Comparison of ENCODE assay signal across 8 mouse cellular contexts in the genomic region with DNA sequence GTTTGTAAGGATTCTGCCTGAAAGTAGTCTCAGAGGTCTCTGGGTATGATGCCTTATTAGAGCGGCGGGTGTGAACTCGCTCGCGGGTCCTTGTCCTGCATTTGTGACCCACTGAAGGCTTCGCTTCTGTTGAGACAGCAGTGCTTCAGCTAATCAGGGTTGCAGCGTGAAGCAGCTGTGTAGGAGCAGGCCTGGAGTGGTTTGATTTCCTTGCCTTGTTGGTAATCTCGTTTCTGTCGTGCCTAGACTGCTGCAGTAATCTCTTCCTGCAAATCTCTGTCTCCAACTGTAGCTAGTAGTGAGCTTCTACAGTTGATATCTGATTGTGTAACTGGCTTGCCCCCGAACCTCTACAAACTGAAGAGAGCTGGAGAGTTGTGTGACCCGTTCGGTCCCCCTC. TPM values are rescaled to one million over a fixed set of nuclear protein-coding genes. Genes with fewer than 3 reads are reported as not detected.
DNase-seq lines count a peak whose midpoint lies in the region; ATAC-seq lines count a peak whose summit lies in the region.

No protein-coding gene starts in this region.

- no peak overlapping the region for H3K9ac ChIP-seq in neural tube, embryonic 11.5 days (ENCODE audit: low read length)
- H3K9ac ChIP-seq in liver, embryonic 11.5 days (ENCODE audit: low read depth, low read length) = no peak overlapping the region
- H3K9ac ChIP-seq in stomach, embryonic 15.5 days = no peak overlapping the region

- H3K36me3 ChIP-seq in neural tube, embryonic 11.5 days (ENCODE audit: control insufficient read depth, insufficient read depth, low read length) = peaks cover 1% of the 10 kb centered on the region; the same call in 1 of the 2 replicates
- peaks cover 55% of the 10 kb centered on the region for H3K36me3 ChIP-seq in forebrain, embryonic 10.5 days (replicated peaks)
- H3K36me3 ChIP-seq in liver, embryonic 11.5 days (ENCODE audit: control insufficient read depth, insufficient read depth, low read length) = peaks cover 11% of the 10 kb centered on the region; the same call in 1 of the 2 replicates
- peaks cover 14% of the 10 kb centered on the region for H3K36me3 ChIP-seq in stomach, embryonic 15.5 days

- intact Hi-C loops in left cerebral cortex, postnatal 14 days (cut with DNase I) = no loop called here
- intact Hi-C loops in heart, postnatal 14 days (cut with DNase I) = no loop called here

- WGBS in neural tube, embryonic 11.5 days = 90% methylated on average over 12 of the region's 12 CpGs
- WGBS in forebrain, embryonic 10.5 days = 84% methylated on average over 12 of the region's 12 CpGs
- WGBS in liver, embryonic 11.5 days = 53% methylated on average over 12 of the region's 12 CpGs
- WGBS in stomach, embryonic 15.5 days = 81% methylated on average over 12 of the region's 12 CpGs

- peak overlapping the region; percentile 98; the same call in 1 of the 2 replicates for H3K4me3 ChIP-seq in neural tube, embryonic 11.5 days (ENCODE audit: low read depth, low read length)
- peak overlapping the region; percentile 95 for H3K4me3 ChIP-seq in forebrain, embryonic 10.5 days
- peak overlapping the region; percentile 87 for H3K4me3 ChIP-seq in liver, embryonic 11.5 days (ENCODE audit: low read depth, low read length)
- H3K4me3 ChIP-seq in stomach, embryonic 15.5 days (replicated peaks) = peak overlapping the region; percentile 99

- no peak for DNase-seq in neural tube, embryonic 11.5 days (ENCODE audit: low spot score)
- no peak for DNase-seq in neural tube, embryonic 10.5 days (ENCODE audit: extremely low spot score, low spot score)
- DNase-seq in forebrain, embryonic 10.5 days (ENCODE audit: extremely low spot score, low spot score) = no peak
- no peak for DNase-seq in liver, embryonic 11.5 days (ENCODE audit: low spot score)
- no peak for DNase-seq in left cerebral cortex, postnatal 14 days (ENCODE audit: low spot score in 2 of 2)
- no peak for DNase-seq in MN1 (ENCODE audit: low spot score)
- DNase-seq in heart, postnatal 14 days = no peak

- H3K9me3 ChIP-seq in neural tube, embryonic 11.5 days (ENCODE audit: control insufficient read depth, low read length) = no peaks in the 10 kb centered on the region
- H3K9me3 ChIP-seq in forebrain, embryonic 10.5 days = no peaks in the 10 kb centered on the region
- no peaks in the 10 kb centered on the region for H3K9me3 ChIP-seq in liver, embryonic 11.5 days (ENCODE audit: control insufficient read depth, low read length)
- no peaks in the 10 kb centered on the region for H3K9me3 ChIP-seq in stomach, embryonic 15.5 days

- no peak overlapping the region for H3K27ac ChIP-seq in neural tube, embryonic 11.5 days (ENCODE audit: low read depth, low read length)
- no peak overlapping the region for H3K27ac ChIP-seq in forebrain, embryonic 10.5 days
- H3K27ac ChIP-seq in liver, embryonic 11.5 days (ENCODE audit: low read depth, low read length) = no peak overlapping the region
- no peak overlapping the region for H3K27ac ChIP-seq in stomach, embryonic 15.5 days

- no peaks in the 10 kb centered on the region for H3K27me3 ChIP-seq in neural tube, embryonic 11.5 days (ENCODE audit: control insufficient read depth, insufficient read depth, low read length)
- H3K27me3 ChIP-seq in forebrain, embryonic 10.5 days (ENCODE audit: poor library complexity, severe bottlenecking) = no peaks in the 10 kb centered on the region
- H3K27me3 ChIP-seq in liver, embryonic 11.5 days (replicated peaks; ENCODE audit: control insufficient read depth, insufficient read depth, low read length) = no peaks in the 10 kb centered on the region
- no peaks in the 10 kb centered on the region for H3K27me3 ChIP-seq in stomach, embryonic 15.5 days (replicated peaks)

- peak overlapping the region; percentile 50 for H3K4me2 ChIP-seq in neural tube, embryonic 11.5 days (ENCODE audit: low read depth)
- H3K4me2 ChIP-seq in liver, embryonic 11.5 days = peak overlapping the region; percentile 86
- peak overlapping the region; percentile 80 for H3K4me2 ChIP-seq in stomach, embryonic 15.5 days

- ATAC-seq in neural tube, embryonic 11.5 days (ENCODE audit: insufficient read depth, low FRiP score, low TSS enrichment) = no peak
- peak; percentile 72 for ATAC-seq in liver, embryonic 11.5 days (replicated peaks; ENCODE audit: low FRiP score)
- ATAC-seq in stomach, embryonic 15.5 days (ENCODE audit: insufficient read depth, low FRiP score, low read depth) = no peak

- H3K4me1 ChIP-seq in neural tube, embryonic 11.5 days (ENCODE audit: control insufficient read depth, insufficient read depth, low read length) = peaks cover 8% of the 10 kb centered on the region
- peaks cover 22% of the 10 kb centered on the region for H3K4me1 ChIP-seq in forebrain, embryonic 10.5 days
- H3K4me1 ChIP-seq in liver, embryonic 11.5 days (replicated peaks; ENCODE audit: control insufficient read depth, insufficient read depth, low read length) = peaks cover 20% of the 10 kb centered on the region
- H3K4me1 ChIP-seq in stomach, embryonic 15.5 days = peaks cover 19% of the 10 kb centered on the region

RNA-seq across cellular contexts. Expression of gene 2410004B18Rik, which starts 1.6 kb away (rescaled TPM):
- polyA plus RNA-seq in neural tube, embryonic 11.5 days (2014; fragmentation: Nextera tagmentation; extraction: Ambion mirVana) = 59.4 and 64.4 TPM in 2 replicates
- polyA plus RNA-seq in forebrain, embryonic 10.5 days (2016; fragmentation: Nextera tagmentation; extraction: Ambion mirVana) = 49.0 and 51.5 TPM in 2 replicates
- 37.4 and 39.6 TPM in 2 replicates for polyA plus RNA-seq in liver, embryonic 11.5 days (2014; fragmentation: Nextera tagmentation; extraction: Ambion mirVana)
- polyA plus RNA-seq in stomach, embryonic 15.5 days (2015; fragmentation: Nextera tagmentation; extraction: Ambion mirVana) = 47.6 and 49.0 TPM in 2 replicates
- 10 to 100 TPM; 36.6 to 42.2 TPM for total RNA-seq in left cerebral cortex, postnatal 14 days (2021)
- total RNA-seq in heart, postnatal 14 days (2021) = 10 to 100 TPM; 16.7 to 22.9 TPM

RNA-seq across cellular contexts. Expression of gene Bcl10, which starts 16.8 kb away (rescaled TPM):
- 55.4 and 56.4 TPM in 2 replicates for polyA plus RNA-seq in neural tube, embryonic 11.5 days (2014; fragmentation: Nextera tagmentation; extraction: Ambion mirVana)
- 46.5 and 46.8 TPM in 2 replicates for polyA plus RNA-seq in forebrain, embryonic 10.5 days (2016; fragmentation: Nextera tagmentation; extraction: Ambion mirVana)
- polyA plus RNA-seq in liver, embryonic 11.5 days (2014; fragmentation: Nextera tagmentation; extraction: Ambion mirVana) = 36.5 and 39.1 TPM in 2 replicates
- 50.4 and 51.3 TPM in 2 replicates for polyA plus RNA-seq in stomach, embryonic 15.5 days (2015; fragmentation: Nextera tagmentation; extraction: Ambion mirVana)
- 10 to 100 TPM; 15.0 to 15.2 TPM for total RNA-seq in left cerebral cortex, postnatal 14 days (2021)
- 10 to 100 TPM; 20.8 to 22.1 TPM for total RNA-seq in heart, postnatal 14 days (2021)

RNA-seq across cellular contexts. Expression of gene Syde2, which starts 48.3 kb away (rescaled TPM):
- polyA plus RNA-seq in neural tube, embryonic 11.5 days (2014; fragmentation: Nextera tagmentation; extraction: Ambion mirVana) = 1.1 and 1.3 TPM in 2 replicates
- polyA plus RNA-seq in forebrain, embryonic 10.5 days (2016; fragmentation: Nextera tagmentation; extraction: Ambion mirVana) = 1.2 and 1.5 TPM in 2 replicates
- polyA plus RNA-seq in liver, embryonic 11.5 days (2014; fragmentation: Nextera tagmentation; extraction: Ambion mirVana) = 1.7 and 2.1 TPM in 2 replicates
- 2.0 and 2.1 TPM in 2 replicates for polyA plus RNA-seq in stomach, embryonic 15.5 days (2015; fragmentation: Nextera tagmentation; extraction: Ambion mirVana)
- 1 to 10 TPM; 2.6 to 3.2 TPM for total RNA-seq in left cerebral cortex, postnatal 14 days (2021)
- total RNA-seq in heart, postnatal 14 days (2021) = 10 to 100 TPM; 21.5 to 25.4 TPM
